Mouse (Mus musculus) spleen, adult 2 months (tissue): ENCODE measurements around the gene Rab11fip3.

Source experiments
- CTCF ChIP-seq: fragments of 200-500 bp; IDR thresholded peaks from 2 replicates; pipeline ENCODE4 v1.5.1; 2011; ENCODE audit warnings: mild to moderate bottlenecking, inconsistent platforms; ENCODE audit not compliant: insufficient read depth, insufficient read length, insufficient replicate concordance; ENCODE audit errors: extremely low read depth
- POLR2A ChIP-seq: fragments of 200-500 bp; IDR thresholded peaks from 2 replicates; pipeline ENCODE4 v1.6.1; 2011; ENCODE audit warnings: low read depth, low read length, inconsistent platforms

- TF ChIP-seq CTCF: no peak
- no peak for TF ChIP-seq POLR2A
Observed at GRCm38 (mm10) chr17:25998425-25998824, 70.9 kb downstream of the Rab11fip3 start.
